Mouse (Mus musculus): ENCODE results near the gene Pitx2. TPM values are rescaled to one million over a fixed set of nuclear protein-coding genes. Genes with fewer than 3 reads are reported as not detected.
A peak's percentile ranks its signal among the peaks of the same experiment; 100 is the strongest.

Pitx2 gene
- total RNA-seq, 1 experiment from 2014 or later: not detected

DNA sequence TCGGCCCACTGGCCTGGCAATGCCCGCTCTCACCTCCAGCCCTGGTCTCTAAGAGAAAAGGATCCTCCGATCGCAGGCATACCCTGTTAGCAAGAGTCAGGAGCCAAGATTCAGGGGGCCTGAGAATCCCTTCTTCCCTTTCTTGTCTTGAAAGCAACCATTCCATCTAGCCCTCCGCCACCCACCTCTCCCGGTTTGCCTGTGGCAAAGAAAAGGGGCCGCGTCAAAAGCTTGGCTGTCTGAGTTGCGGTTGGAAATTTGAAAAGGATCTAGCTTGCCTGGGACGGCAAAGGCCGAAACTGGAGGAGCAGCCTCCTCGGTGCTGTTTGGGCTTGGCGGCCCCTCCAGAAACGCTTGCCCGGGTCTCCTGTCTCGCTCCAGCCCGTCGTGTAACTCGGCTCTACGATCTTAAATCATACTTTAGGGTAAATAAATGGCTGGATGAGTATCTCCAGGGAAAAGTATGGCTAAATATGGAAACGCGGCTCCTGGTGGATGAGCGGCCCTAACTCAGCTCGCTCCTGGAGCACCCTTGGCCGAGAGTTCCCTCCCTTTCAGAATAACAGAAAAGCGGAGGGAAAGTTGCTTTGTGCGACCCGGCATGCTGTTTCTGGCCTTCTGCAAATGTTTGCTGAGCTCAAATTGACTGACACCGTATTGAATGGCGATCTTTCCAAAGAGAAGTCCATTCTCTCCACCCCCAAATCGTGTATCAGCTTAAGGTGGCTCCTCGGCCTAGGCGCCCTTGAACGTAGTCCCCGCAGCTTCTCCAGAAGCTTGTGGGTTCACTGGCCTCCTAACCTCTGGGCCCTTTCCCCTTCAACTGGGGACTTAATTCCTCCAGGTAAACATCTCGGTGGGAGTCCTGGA is 3.4 kb downstream of the Pitx2 start:
- DNase-seq: no peak

DNA sequence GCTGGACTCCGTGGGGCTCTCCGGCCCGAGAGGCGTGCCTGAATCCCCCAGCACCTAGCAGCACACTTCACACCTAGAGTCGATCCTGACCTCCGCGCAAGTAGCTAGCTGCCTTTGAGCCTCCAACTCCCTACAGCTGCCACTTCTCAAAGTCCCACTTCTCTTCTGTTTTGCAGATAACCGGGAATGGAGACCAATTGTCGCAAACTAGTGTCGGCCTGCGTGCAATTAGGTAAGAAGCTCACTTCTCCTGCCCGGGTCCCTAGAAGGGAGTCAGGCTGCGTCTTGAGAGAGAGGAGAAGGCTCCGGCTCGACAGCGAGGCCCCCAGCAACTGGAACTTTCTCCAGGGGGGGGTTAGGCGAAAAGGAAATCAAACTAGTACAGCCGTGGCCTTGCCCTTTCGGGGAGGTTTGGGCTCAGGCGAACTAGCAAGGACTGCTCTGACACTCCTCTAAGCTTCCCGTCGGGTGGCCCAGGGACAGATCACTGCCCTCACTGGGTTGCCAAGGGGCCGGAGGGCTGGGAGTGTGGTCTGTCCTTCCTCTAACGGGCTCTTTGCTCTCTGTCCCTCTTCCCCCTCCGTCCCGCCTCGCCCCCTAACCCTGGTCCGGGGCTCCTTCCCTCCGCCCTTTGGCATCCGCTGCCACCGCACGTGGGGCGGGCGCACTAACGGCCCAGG is 4.2 kb downstream of the Pitx2 start:
- no peak for DNase-seq

- peak; percentile 84 for DNase-seq
These were observed 5.0 kb downstream of the Pitx2 start for GRCm38 (mm10) chr3:129204441-129205313.

DNA sequence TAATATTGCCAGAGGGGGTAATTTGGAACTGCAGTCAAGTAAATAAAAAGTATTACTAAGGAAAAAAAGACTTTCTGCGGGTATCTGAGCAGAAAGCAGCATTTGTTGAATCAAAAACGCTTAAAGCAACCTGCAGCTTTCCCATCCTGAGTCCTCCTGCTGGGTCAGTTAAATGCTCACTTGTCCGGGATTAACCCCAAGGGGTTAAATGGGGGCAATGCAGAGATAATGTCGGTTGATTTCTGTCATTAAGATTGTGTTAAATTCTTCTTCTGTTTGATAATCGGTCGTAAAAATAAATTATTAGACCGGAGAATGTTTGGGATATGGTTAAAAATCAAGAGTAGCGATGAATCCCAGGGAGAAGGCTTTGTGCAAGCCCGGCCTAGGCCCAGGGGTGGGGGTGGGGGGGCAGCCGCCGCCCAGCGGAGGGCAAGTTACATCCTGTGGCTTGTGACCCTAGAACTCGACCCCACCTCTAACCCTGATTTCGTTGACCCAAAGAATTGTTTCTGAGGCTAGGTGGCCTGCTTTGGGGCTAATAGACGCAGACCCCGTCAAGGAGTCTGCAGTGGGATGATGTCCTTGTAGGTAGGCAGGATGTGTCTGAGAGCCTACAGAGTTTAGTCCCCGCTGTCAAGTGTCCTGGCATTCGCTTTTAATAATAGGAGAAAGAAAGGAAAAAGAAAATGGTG is 6.0 kb downstream of the Pitx2 start:
- DNase-seq: no peak

DNA sequence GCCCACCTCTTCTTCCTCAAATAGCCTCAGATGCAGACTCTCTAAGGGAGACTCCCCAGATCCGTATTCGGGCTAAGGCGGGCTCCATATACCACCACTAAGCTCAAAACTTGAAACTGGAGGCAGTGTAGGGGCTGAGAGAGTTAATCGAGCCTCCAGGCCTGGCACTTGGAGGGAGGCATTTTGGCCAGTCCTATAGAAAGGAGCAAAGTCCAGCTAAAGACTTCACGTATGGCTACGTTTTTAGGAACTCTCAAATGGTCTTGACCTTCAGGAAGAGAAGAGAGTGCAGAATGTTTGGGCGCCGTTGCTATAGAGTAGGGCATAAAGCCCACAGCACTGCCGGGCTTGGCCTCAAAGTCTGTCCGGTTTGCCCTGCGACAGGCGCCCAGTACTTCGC is 7.1 kb downstream of the Pitx2 start:
- no peak for DNase-seq

DNA sequence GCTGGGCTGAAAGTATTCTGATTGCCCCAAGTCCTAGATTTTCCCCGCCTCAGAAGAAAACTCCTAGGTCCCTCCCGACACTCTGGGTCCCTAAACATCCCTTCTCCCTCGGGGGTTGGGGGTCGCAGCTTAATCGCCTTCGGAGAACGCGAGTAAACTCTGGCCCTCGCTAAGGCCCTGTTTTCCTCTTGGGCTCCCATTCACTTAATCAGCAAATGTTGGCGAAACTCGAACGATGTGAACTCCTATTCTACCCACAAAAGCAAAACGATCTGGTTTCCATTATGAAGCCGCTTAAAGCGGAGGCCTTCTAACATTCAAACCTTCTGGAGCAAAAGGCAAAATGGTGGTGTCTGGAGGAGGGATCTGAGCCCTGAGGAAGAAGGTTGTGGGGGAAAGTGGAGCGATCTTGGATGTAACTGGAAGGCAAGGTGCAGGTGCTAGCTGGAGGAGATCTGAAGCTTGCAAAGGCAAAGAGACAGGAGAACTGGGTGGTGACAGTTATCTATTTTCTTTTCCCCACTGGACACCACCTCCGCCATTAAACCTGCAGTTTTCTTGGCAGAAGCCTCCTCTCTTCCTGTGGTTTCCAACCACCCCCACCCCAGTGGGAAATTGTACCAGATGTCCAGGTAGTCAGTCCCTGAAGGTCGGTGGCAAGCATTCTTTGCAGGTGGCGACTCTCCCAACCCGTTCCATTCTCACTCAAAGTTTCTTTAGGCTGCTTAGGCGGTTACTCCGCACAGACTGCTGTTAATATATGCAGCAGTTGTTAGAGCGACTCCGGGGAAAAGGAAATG is 7.8 kb downstream of the Pitx2 start:
- DNase-seq: no peak

DNA sequence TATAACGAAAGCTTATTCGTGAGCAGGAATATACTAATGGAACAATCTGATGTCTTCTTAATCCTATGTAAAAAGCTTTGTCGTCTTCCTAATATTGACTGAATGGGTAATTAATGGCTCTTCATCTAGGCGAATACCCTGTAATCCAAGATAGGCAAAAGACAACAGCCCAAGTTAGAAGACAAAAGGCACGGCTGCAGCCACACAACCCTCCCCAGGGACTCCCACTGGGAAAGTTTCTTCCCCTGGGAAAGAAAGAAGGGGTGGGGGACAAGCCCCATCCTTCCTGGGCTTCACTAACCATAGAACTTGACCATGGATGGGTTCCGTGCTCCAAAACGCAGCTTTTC is 8.3 kb downstream of the Pitx2 start:
- DNase-seq: no peak

GRCm38 (mm10) chr3:129208421-129208820 is 8.7 kb downstream of the Pitx2 start:
- no peak for DNase-seq

- no peak for DNase-seq
These were observed 9.6 kb downstream of the Pitx2 start for GRCm38 (mm10) chr3:129209266-129209665.

DNA sequence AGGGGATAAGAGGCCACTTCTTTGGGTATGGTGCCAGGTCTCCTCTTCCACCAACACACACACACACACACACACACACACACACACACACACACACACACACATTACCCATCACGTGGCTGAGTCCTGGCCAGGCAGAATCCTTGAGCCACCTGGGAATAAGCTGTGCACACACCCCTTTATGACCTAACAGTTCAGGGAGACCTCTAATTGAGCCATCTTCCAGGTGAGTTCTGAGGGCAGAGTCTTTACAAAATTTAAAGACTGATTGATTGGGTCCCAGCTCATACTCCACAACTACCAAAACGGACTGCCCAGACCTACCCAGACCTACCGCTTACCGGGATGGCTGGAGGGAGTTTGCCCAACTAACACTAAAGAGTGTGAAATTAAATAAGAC is 10.1 kb downstream of the Pitx2 start:
- DNase-seq: no peak

- no peak for DNase-seq
These were observed 12.5 kb downstream of the Pitx2 start for GRCm38 (mm10) chr3:129212038-129212645.

- DNase-seq: no peak
These were observed 13.1 kb downstream of the Pitx2 start for GRCm38 (mm10) chr3:129212807-129213206.

DNA sequence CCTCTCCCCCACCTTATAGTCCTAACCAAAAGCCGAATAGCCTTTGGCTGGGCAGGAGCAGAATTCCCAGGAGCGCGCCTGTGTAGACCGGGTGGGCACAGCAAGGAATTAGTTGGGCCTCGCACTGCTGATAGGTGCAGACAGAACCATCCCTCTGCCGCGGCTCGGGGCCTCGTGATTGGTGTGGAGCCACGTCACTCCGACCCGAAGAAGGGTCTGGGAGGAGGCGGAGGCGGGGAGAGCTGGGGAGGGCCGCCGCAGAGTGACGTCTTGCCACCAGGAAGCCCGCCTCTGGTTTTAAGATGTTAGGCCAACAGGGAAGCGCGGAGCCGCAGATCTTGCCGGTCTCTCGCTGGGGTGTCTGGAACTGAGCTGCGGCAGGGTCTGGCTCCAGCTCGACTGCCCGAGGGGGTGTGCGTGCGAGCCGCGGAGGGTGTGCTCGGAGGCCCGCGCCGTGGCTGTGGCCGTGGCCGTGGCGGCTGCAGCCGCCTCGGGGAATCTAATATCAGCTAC is 14.0 kb downstream of the Pitx2 start:
- peak; percentile 88 for DNase-seq

DNA sequence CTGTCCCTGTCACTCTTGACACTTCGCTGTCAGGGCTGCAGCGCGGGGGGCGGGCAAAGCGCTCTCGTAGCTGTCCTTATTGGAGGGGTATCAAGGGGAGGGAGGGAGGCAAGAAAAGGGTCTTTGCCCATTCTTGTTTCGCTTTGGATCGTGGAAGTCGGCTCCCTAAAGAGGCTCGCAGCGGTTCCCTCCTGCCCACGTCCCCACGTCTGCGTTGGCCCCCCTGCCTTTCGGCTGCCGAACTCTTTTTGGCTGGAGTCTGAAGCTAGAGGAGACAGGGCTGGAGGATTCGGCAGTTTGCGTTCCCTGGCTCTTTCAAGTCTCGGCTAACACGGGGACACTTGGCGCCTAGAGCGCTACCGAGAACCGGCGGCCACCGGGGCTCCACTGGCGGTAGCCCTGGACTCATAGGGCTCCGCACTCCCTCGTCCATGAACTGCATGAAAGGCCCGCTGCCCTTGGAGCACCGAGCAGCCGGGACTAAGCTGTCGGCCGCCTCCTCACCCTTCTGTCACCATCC is 14.5 kb downstream of the Pitx2 start:
- DNase-seq: peak; percentile 33

GRCm38 (mm10) chr3:129214666-129215161 is 15.0 kb downstream of the Pitx2 start:
- no peak for DNase-seq

DNA sequence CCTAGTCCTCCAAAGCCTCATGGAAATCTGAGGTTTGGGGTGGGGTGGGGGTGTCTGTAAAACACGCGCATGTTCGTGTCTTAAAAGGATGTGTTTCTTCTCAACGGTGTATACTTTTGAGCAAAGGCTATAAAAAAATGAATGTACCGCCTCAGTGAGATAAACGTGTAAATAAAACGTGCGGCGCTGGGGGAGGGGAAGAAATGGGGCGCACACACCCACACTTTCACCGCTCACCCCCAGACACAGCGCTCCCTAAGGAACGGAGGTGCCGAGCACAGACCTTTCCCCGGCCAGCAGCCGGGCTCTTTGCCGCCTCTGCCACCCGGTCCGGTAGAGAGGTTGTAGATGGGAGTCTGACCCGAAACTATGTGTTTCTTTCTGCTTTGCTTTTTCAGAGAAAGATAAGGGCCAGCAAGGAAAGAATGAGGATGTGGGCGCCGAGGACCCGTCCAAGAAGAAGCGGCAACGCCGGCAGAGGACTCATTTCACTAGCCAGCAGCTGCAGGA is 15.6 kb downstream of the Pitx2 start:
- DNase-seq: no peak

DNA sequence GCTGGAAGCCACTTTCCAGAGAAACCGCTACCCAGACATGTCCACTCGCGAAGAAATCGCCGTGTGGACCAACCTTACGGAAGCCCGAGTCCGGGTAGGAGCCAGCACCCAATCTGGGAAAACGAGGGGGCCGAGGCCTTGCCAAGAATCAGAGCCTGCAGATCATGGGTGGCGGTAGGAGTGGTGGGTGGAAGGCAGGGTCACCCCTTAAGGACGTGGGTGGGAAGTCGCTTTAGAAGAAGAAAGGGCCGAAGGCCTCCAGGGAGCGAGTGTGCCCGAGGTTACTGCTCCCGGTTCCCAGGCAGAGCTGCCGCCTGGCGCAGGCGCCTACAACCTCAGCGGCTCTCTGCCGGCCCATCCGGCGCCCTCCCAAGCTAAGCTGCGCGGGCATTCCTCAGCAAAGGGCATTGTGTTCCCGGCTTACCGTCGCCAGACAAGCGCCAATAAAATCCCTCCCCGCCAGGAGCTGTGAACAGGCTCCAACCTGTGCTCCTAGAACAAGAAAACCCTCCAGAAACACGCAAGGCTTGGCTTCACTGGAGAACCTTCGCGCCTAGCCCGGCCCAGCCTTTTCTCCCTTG is 16.2 kb downstream of the Pitx2 start:
- peak; percentile 29 for DNase-seq

- DNase-seq: no peak
These were observed 16.8 kb downstream of the Pitx2 start for GRCm38 (mm10) chr3:129216491-129216890.

GRCm38 (mm10) chr3:129216911-129217561 is 17.4 kb downstream of the Pitx2 start:
- DNase-seq: no peak

Measured in adrenal gland, postnatal 14 days (tissue).